Mouse (Mus musculus) gastrocnemius, postnatal 10 days (tissue): ENCODE results near the gene Nebl. TPM values are rescaled to one million over a fixed set of nuclear protein-coding genes. Genes with fewer than 3 reads are reported as not detected.

ENCODE experiments used
- DNase-seq: peaks from one replicate; pipeline ENCODE4 v3.0.0; 2021; ENCODE audit warnings: mixed read lengths
- total RNA-seq, 2 experiments: library from RNA; stranded (reverse); gene quantifications; 2 replicates each; pipeline ENCODE4 v1.2.3; 2021

Gene Nebl
- total RNA-seq, 2 experiments from 2014 or later, result 1.0 to 1.1 TPM

GRCm38 (mm10) chr2:17610259-17610658 lies 121.0 kb downstream of the Nebl start:
- DNase-seq, result no peak

- no peak for DNase-seq
These were observed 127.7 kb downstream of the Nebl start for GRCm38 (mm10) chr2:17603573-17603972.

GRCm38 (mm10) chr2:17600652-17601051 lies 130.6 kb downstream of the Nebl start:
- DNase-seq, result no peak

- no peak for DNase-seq
These were observed 131.4 kb downstream of the Nebl start for GRCm38 (mm10) chr2:17599860-17600259.

- no peak for DNase-seq
These were observed 133.3 kb downstream of the Nebl start for GRCm38 (mm10) chr2:17597932-17598331.

- DNase-seq, result no peak
These were observed 141.6 kb downstream of the Nebl start for GRCm38 (mm10) chr2:17589669-17590068.

GRCm38 (mm10) chr2:17585329-17585992 lies 145.8 kb downstream of the Nebl start:
- DNase-seq, result no peak

- DNase-seq, result no peak
These were observed 155.6 kb downstream of the Nebl start for GRCm38 (mm10) chr2:17575648-17576047.

GRCm38 (mm10) chr2:17571716-17572115 lies 159.5 kb downstream of the Nebl start:
- no peak for DNase-seq

- no peak for DNase-seq
These were observed 172.1 kb downstream of the Nebl start for GRCm38 (mm10) chr2:17558889-17559742.

- no peak for DNase-seq
These were observed 181.2 kb downstream of the Nebl start for GRCm38 (mm10) chr2:17549895-17550558.

GRCm38 (mm10) chr2:17546354-17546948 lies 184.8 kb downstream of the Nebl start:
- no peak for DNase-seq

- DNase-seq, result no peak
These were observed 191.5 kb downstream of the Nebl start for GRCm38 (mm10) chr2:17539737-17540136.

- DNase-seq, result no peak
These were observed 192.8 kb downstream of the Nebl start for GRCm38 (mm10) chr2:17538493-17538892.

GRCm38 (mm10) chr2:17531355-17532105 lies 199.7 kb downstream of the Nebl start:
- DNase-seq, result no peak

- no peak for DNase-seq
These were observed 205.3 kb downstream of the Nebl start for GRCm38 (mm10) chr2:17525739-17526526.

- no peak for DNase-seq
These were observed 206.1 kb downstream of the Nebl start for GRCm38 (mm10) chr2:17525211-17525610.

- no peak for DNase-seq
These were observed 206.9 kb downstream of the Nebl start for GRCm38 (mm10) chr2:17524205-17524978.

GRCm38 (mm10) chr2:17523791-17524190 lies 207.5 kb downstream of the Nebl start:
- no peak for DNase-seq

- no peak for DNase-seq
These were observed 215.6 kb downstream of the Nebl start for GRCm38 (mm10) chr2:17515686-17516085.
